Mouse (Mus musculus): ENCODE data around the gene Rpl28.

Gene Rpl28

GRCm38 (mm10) chr7:4836351-4836792 is 43.7 kb downstream of the Rpl28 start:
- peak; percentile 83 to 85 for DNase-seq

- no peak for DNase-seq
Observed at GRCm38 (mm10) chr7:4837639-4838038, 45.0 kb downstream of the Rpl28 start.

GRCm38 (mm10) chr7:4842077-4842476 is 49.4 kb downstream of the Rpl28 start:
- no peak for DNase-seq

- no peak for DNase-seq
Observed at GRCm38 (mm10) chr7:4842634-4843131, 50.0 kb downstream of the Rpl28 start.

GRCm38 (mm10) chr7:4843604-4844244 is 51.0 kb downstream of the Rpl28 start:
- peak; percentile 29 to 38 for DNase-seq

GRCm38 (mm10) chr7:4844245-4844916 is 51.7 kb downstream of the Rpl28 start, which contains the start of gene Shisa7:
TSS of gene Shisa7 (minus strand) at chr7:4844696.
- no peak for DNase-seq

Data from cerebellum, postnatal 36 days (tissue).